17 mouse cellular contexts compared by ENCODE assay signal in the genomic region with DNA sequence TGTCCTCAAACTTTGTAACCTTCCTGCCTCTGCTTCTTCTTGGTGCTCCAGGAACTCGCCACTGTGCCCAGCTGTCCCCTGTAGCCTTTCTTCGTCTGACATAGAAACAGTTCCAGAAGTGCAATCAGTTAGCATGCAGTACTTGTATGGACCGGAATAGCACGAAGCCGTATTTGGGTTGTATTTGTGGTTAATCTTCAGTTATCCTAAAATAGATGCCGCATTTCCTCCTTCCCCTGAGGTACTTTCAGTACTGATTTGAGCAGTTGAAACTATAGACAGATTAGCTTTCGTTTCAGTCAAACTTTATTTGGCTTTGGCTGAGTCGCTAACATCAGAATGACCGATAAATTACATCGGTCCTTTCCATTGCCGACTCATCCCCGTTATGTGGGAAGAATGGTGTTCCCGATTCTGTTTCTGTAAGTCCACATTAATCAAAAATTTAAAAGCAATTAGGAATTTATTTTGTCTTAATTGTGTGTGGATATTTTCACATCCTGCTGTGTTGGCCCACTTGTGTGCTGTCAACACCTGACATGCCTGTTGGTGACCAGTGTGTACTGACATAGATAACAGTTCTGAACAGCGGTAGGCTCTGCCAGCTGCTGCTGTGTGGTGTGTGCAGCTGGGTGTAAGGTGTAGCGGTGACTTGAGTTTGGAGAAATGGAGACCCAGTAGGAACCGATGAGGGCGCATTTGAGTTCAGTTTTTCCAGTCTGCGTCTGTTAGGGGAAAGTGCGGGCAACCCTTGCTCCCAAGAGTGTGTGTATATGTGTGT. TPM values are rescaled to one million over a fixed set of nuclear protein-coding genes. Genes with fewer than 3 reads are reported as not detected.
DNase-seq lines count a peak whose midpoint lies in the region; ATAC-seq and TF ChIP-seq lines count a peak whose summit lies in the region.
"Had no signal": no experiment of that assay in that cellular context is flagged by ENCODE, and none has a peak within 500 bp of the region (broad histone marks: within the 10 kb centered on the region; RNA-seq: fewer than 3 reads in every experiment).

No protein-coding gene starts in this region.

- no peak overlapping the region for H3K4me3 ChIP-seq in heart, adult 2 months
- no peak overlapping the region for H3K4me3 ChIP-seq in thymus, adult 2 months (ENCODE audit: control insufficient read depth, insufficient read depth, low read length)
- H3K4me3 ChIP-seq: lung, embryonic 15.5 days had no signal

- peaks cover 1% of the 10 kb centered on the region for H3K4me1 ChIP-seq in heart, adult 2 months (ENCODE audit: control insufficient read depth, insufficient read depth, low read length)
- H3K4me1 ChIP-seq in thymus, adult 2 months (replicated peaks; ENCODE audit: control insufficient read depth, insufficient read depth, low read length): peaks cover 19% of the 10 kb centered on the region
- H3K4me1 ChIP-seq: lung, embryonic 15.5 days had no signal

- no peak for TF ChIP-seq CTCF in heart, adult 2 months (IDR thresholded peaks at IDR 0.05)
- no peak for TF ChIP-seq CTCF in thymus, adult 2 months (IDR thresholded peaks at IDR 0.05; ENCODE audit: borderline replicate concordance, control insufficient read depth, extremely low read depth, insufficient read depth, low read length, poor library complexity)

- H3K27me3 ChIP-seq in heart, adult 2 months (ENCODE audit: control insufficient read depth, insufficient read depth, low read length): no peaks in the 10 kb centered on the region
- no peaks in the 10 kb centered on the region for H3K27me3 ChIP-seq in thymus, adult 2 months (ENCODE audit: control insufficient read depth, insufficient read depth, low read length)
- no peaks in the 10 kb centered on the region for H3K27me3 ChIP-seq in splenic B cell, adult 2 months (ENCODE audit: control insufficient read depth, insufficient read depth, low read length, poor library complexity, severe bottlenecking)
- H3K27me3 ChIP-seq: lung, embryonic 15.5 days had no signal

- H3K79me2 ChIP-seq in heart, adult 2 months (replicated peaks; ENCODE audit: control insufficient read depth, insufficient read depth, low read length): no peaks in the 10 kb centered on the region

- ATAC-seq in inflammation-experienced regulatory T-cells, adult 6 months: peak; percentile 97
- ATAC-seq: forebrain, postnatal 0 days; intestine, postnatal 0 days had no signal

- no peaks in the 10 kb centered on the region for H3K36me3 ChIP-seq in heart, adult 2 months (ENCODE audit: control insufficient read depth, insufficient read depth, low read length)
- peaks cover 10% of the 10 kb centered on the region; the same call in 1 of the 2 replicates for H3K36me3 ChIP-seq in thymus, adult 2 months (ENCODE audit: control insufficient read depth, insufficient read depth, low read length)
- H3K36me3 ChIP-seq in splenic B cell, adult 2 months (ENCODE audit: control insufficient read depth, insufficient read depth, low read length, poor library complexity, severe bottlenecking): no peaks in the 10 kb centered on the region

- no peak for TF ChIP-seq EP300 in heart, adult 2 months (IDR thresholded peaks at IDR 0.05; ENCODE audit: insufficient read depth, low read depth, low read length)

- peak overlapping the region; percentile 28; the same call in 1 of the 2 replicates for H3K27ac ChIP-seq in heart, adult 2 months
- H3K27ac ChIP-seq in thymus, adult 2 months (ENCODE audit: control insufficient read depth, insufficient read depth, low read length): peak overlapping the region; percentile 49; the same call in 1 of the 2 replicates
- H3K27ac ChIP-seq: lung, embryonic 15.5 days had no signal

- WGBS in heart, adult 2 months: 57% methylated on average over 19 of the region's 19 CpGs
- WGBS in thymus, adult 2 months: 27% methylated on average over 19 of the region's 19 CpGs

- 0 out of 2 replicates have a peak overlapping the region, but pooled peaks have one; percentile 42 for H3K9ac ChIP-seq in heart, adult 2 months (ENCODE audit: low read depth, low read length)
- H3K9ac ChIP-seq: forebrain, postnatal 0 days; lung, embryonic 15.5 days had no signal

- intact Hi-C loops in heart, adult 2 months (cut with DNase I): no loop called here

- DNase-seq in heart, adult 2 months: no peak
- no peak for DNase-seq in heart, adult 9 months (ENCODE audit: low spot score in 2 of 2)
- DNase-seq in thymus, adult 2 months: no peak
- DNase-seq in thymus, postnatal 36 days: no peak
- DNase-seq in splenic B cell, adult 2 months (ENCODE audit: low read depth, low spot score): peak; percentile 81
- no peak for DNase-seq in ovary, postnatal 10 days (ENCODE audit: low spot score)
- DNase-seq in cerebellum, adult 9-11 months: no peak
- DNase-seq: cerebellum, adult 11-12 months; forebrain, postnatal 0 days; gastrocnemius, postnatal 25 days; kidney, postnatal 36 days had no signal

- TF ChIP-seq POLR2A in heart, adult 2 months (IDR thresholded peaks at IDR 0.05; ENCODE audit: insufficient read depth, low read depth, low read length): no peak
- no peak for TF ChIP-seq POLR2A in thymus, adult 2 months (IDR thresholded peaks at IDR 0.05; ENCODE audit: control insufficient read depth, extremely low read depth, insufficient read depth, low read length, poor library complexity)

RNA-seq across cellular contexts. Expression of gene Sycp3, which starts 38.5 kb away (rescaled TPM):
- not detected for total RNA-seq in heart, adult 2 months (2021)
- not detected in 2 replicates for polyA plus RNA-seq in heart, adult 2 months (2012; rRNA removed)
- not detected in 2 replicates for polyA plus RNA-seq in thymus, adult 2 months (2012; rRNA removed)
- polyA plus RNA-seq in inflammation-experienced regulatory T-cells, adult 6 months (2017; shearing (Covaris generic)): not detected
- total RNA-seq: gastrocnemius, postnatal 25 days had no signal
- polyA plus RNA-seq: hindbrain, embryonic 11.5 days; midbrain, embryonic 11.5 days; neural tube, embryonic 11.5 days had no signal

RNA-seq across cellular contexts. Expression of gene Gnptab, which starts 41.9 kb away (rescaled TPM):
- total RNA-seq in heart, adult 2 months (2021): 10 to 100 TPM; 24.3 to 27.6 TPM
- polyA plus RNA-seq in heart, adult 2 months (2012; rRNA removed): 11.7 and 19.3 TPM in 2 replicates
- polyA plus RNA-seq in thymus, adult 2 months (2012; rRNA removed): 14.3 and 16.0 TPM in 2 replicates
- polyA plus RNA-seq in inflammation-experienced regulatory T-cells, adult 6 months (2017; shearing (Covaris generic)): 1 to 10 TPM; 6.5 to 9.1 (median 6.8) TPM

RNA-seq across cellular contexts. Expression of gene Dram1, which starts 42.0 kb away (rescaled TPM):
- 1 to 10 TPM; 3.7 to 4.5 TPM for total RNA-seq in heart, adult 2 months (2021)
- polyA plus RNA-seq in heart, adult 2 months (2012; rRNA removed): 6.8 and 7.6 TPM in 2 replicates
- polyA plus RNA-seq in thymus, adult 2 months (2012; rRNA removed): 19.3 and 24.9 TPM in 2 replicates
- 1 to 10 TPM; 1.3 to 1.8 (median 1.7) TPM for polyA plus RNA-seq in inflammation-experienced regulatory T-cells, adult 6 months (2017; shearing (Covaris generic))
